Mouse (Mus musculus) heart, postnatal 0 days (tissue): Measurements from ENCODE around the gene 4933412E24Rik.

ENCODE experiments used
- CTCF ChIP-seq: IDR thresholded peaks from 2 replicates; pipeline ENCODE4 v1.5.1; 2016; ENCODE audit warnings: antibody characterized with exemption, control low read depth, low read depth
- EP300 ChIP-seq: IDR thresholded peaks from 2 replicates; pipeline ENCODE4 v1.6.1; 2016; ENCODE audit warnings: antibody characterized with exemption, low read depth

DNA sequence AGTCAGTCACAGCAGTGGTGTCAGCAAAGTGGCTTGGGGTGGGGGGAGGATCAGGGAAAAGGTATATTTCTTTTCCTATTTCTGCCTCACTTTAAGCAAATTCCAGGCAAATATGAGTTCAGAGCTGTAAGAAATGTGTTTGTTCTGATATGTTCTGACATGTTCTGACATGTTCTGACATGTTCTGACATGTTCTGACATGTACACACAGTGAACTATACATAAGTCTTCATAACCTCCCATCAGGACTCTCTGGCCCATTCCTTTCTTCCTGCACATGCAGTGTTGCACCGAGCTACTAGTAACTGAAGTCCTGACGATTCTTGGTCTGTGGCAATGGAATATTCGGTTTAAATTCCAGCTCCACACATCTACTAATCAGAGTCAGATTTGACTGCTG lies 6.8 kb downstream of the 4933412E24Rik start:
- no peak for TF ChIP-seq CTCF
- TF ChIP-seq EP300 = no peak
